Comparison of ENCODE assay signal across 10 mouse cellular contexts in the genomic region with DNA sequence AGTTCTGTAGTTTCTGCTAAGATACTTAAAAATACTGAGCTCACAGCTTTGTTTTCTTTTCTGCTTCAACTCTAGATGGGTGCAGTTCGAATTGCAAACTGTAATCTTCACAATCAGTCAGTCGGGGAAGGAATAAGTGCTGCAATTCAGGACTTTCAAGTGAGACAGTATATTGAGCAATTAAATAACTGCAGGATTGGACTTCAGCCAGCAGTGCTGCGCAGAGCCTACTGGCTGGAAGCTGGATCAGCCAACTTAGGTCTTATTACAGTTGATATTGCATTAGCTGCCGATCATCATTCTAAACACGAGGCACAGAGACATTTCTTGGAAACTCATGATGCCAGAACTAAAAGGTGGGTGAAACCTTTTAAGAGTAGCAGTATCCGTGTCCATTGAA.
DNase-seq lines count a peak whose midpoint lies in the region; ATAC-seq and TF ChIP-seq lines count a peak whose summit lies in the region.
"Had no signal": no experiment of that assay in that cellular context is flagged by ENCODE, and none has a peak within 500 bp of the region (broad histone marks: within the 10 kb centered on the region; RNA-seq: fewer than 3 reads in every experiment).

No protein-coding gene starts in this region.

- peaks cover 2% of the 10 kb centered on the region; the same call in 1 of the 2 replicates for H3K36me3 ChIP-seq in hindbrain, postnatal 0 days (ENCODE audit: insufficient read depth, low read length)
- H3K36me3 ChIP-seq in hindbrain, embryonic 10.5 days, result peaks cover 13% of the 10 kb centered on the region; the same call in 1 of the 2 replicates
- H3K36me3 ChIP-seq in intestine, embryonic 16.5 days (ENCODE audit: control insufficient read depth, insufficient read depth, low read length), result 0 out of 2 replicates have a peak, but pooled peaks cover 4% of the 10 kb centered on the region

- no peak overlapping the region for H3K4me2 ChIP-seq in hindbrain, postnatal 0 days (ENCODE audit: low read depth, low read length)
- H3K4me2 ChIP-seq in intestine, embryonic 16.5 days (ENCODE audit: low read depth, low read length), result no peak overlapping the region
- H3K4me2 ChIP-seq: limb, embryonic 15.5 days had no signal

- no peak overlapping the region for H3K9ac ChIP-seq in hindbrain, postnatal 0 days (replicated peaks; ENCODE audit: low read length)
- H3K9ac ChIP-seq in intestine, embryonic 16.5 days (ENCODE audit: low read depth, low read length), result no peak overlapping the region
- H3K9ac ChIP-seq: limb, embryonic 15.5 days had no signal

- TF ChIP-seq CTCF in hindbrain, postnatal 0 days (IDR thresholded peaks at IDR 0.05; ENCODE audit: low read depth), result no peak

- DNase-seq in hindbrain, postnatal 0 days (ENCODE audit: low spot score), result peak; percentile 34
- no peak for DNase-seq in hindbrain, embryonic 10.5 days (ENCODE audit: low spot score)
- DNase-seq in 416B (ENCODE audit: low read depth) (peak; percentile 72), NIH3T3 (ENCODE audit: low read depth) (peak; percentile 64)
- no peak for DNase-seq in right cerebral cortex, postnatal 14 days
- DNase-seq in frontal cortex, postnatal 14 days (ENCODE audit: low spot score in 2 of 2), result no peak
- DNase-seq: right cerebral cortex, postnatal 4 days had no signal

- no peaks in the 10 kb centered on the region for H3K4me1 ChIP-seq in hindbrain, postnatal 0 days (ENCODE audit: insufficient read depth, low read length)
- peaks cover 5% of the 10 kb centered on the region; the same call in 1 of the 2 replicates for H3K4me1 ChIP-seq in hindbrain, embryonic 10.5 days (replicated peaks)
- H3K4me1 ChIP-seq in intestine, embryonic 16.5 days (ENCODE audit: control insufficient read depth, insufficient read depth, low read length), result peaks cover 3% of the 10 kb centered on the region; the same call in 1 of the 2 replicates
- H3K4me1 ChIP-seq: limb, embryonic 15.5 days had no signal

- H3K27me3 ChIP-seq in hindbrain, postnatal 0 days (ENCODE audit: insufficient read depth, low read length), result no peaks in the 10 kb centered on the region
- H3K27me3 ChIP-seq in hindbrain, embryonic 10.5 days (ENCODE audit: insufficient read depth, poor library complexity, severe bottlenecking), result no peaks in the 10 kb centered on the region
- H3K27me3 ChIP-seq in intestine, embryonic 16.5 days (replicated peaks; ENCODE audit: control insufficient read depth, insufficient read depth, low read length), result no peaks in the 10 kb centered on the region
- H3K27me3 ChIP-seq: limb, embryonic 15.5 days had no signal

- H3K27ac ChIP-seq in hindbrain, postnatal 0 days, result no peak overlapping the region
- no peak overlapping the region for H3K27ac ChIP-seq in hindbrain, embryonic 10.5 days
- no peak overlapping the region for H3K27ac ChIP-seq in intestine, embryonic 16.5 days (ENCODE audit: low read length)
- H3K27ac ChIP-seq: layer of hippocampus, adult 2 months; limb, embryonic 15.5 days had no signal

- 67% methylated on average over 6 of the region's 6 CpGs for WGBS in hindbrain, postnatal 0 days
- whole genome bisulfite sequencing in hindbrain, embryonic 10.5 days, result 89% methylated on average over 6 of the region's 6 CpGs
- WGBS in intestine, embryonic 16.5 days, result 45% methylated on average over 6 of the region's 6 CpGs

- no peak for ATAC-seq in hindbrain, postnatal 0 days
- ATAC-seq in intestine, embryonic 16.5 days, result peak; percentile 96

- H3K4me3 ChIP-seq in hindbrain, postnatal 0 days (ENCODE audit: low read length), result no peak overlapping the region
- no peak overlapping the region for H3K4me3 ChIP-seq in hindbrain, embryonic 10.5 days
- H3K4me3 ChIP-seq in intestine, embryonic 16.5 days (ENCODE audit: low read length), result no peak overlapping the region
- H3K4me3 ChIP-seq: layer of hippocampus, adult 2 months; limb, embryonic 15.5 days had no signal

- H3K9me3 ChIP-seq in hindbrain, postnatal 0 days (ENCODE audit: low read length), result no peaks in the 10 kb centered on the region
- H3K9me3 ChIP-seq in hindbrain, embryonic 10.5 days, result no peaks in the 10 kb centered on the region
- no peaks in the 10 kb centered on the region for H3K9me3 ChIP-seq in intestine, embryonic 16.5 days (ENCODE audit: control insufficient read depth, low read length)
- H3K9me3 ChIP-seq: limb, embryonic 15.5 days had no signal

Comparison
In these comparisons a context has a peak if more than half of its experiments do, and no peak if none do; other contexts are left out.
1. DNase-seq: peak in hindbrain, postnatal 0 days (single experiment), 416B (single experiment) and NIH3T3 (single experiment); none in hindbrain, embryonic 10.5 days (single experiment), right cerebral cortex, postnatal 14 days (single experiment) and frontal cortex, postnatal 14 days (0 of 2).